Mouse (Mus musculus): ENCODE data around the gene Ptpre. TPM values are rescaled to one million over a fixed set of nuclear protein-coding genes. Genes with fewer than 3 reads are reported as not detected.

Ptpre gene
- polyA plus RNA-seq, 1 experiment: 2.4 TPM

GRCm38 (mm10) chr7:135622241-135622640, 85.0 kb downstream of the Ptpre start:
- H3ac ChIP-seq (ENCODE audit: control insufficient read depth, insufficient read length): no peak overlapping the region
- H3K4me2 ChIP-seq (ENCODE audit: low read depth): no peak overlapping the region
- no peak overlapping the region for H3K4me3 ChIP-seq
- no peaks in the 10 kb centered on the region for H3K27me3 ChIP-seq (ENCODE audit: control insufficient read depth, insufficient read depth, insufficient read length)
- no peak for TF ChIP-seq POLR2A (IDR thresholded peaks at IDR 0.05; ENCODE audit: insufficient read length, low read depth)
- no peaks in the 10 kb centered on the region for H3K36me3 ChIP-seq (ENCODE audit: control insufficient read depth, insufficient read depth)
- H3K79me2 ChIP-seq (ENCODE audit: control insufficient read depth, insufficient read depth): peaks cover 2% of the 10 kb centered on the region

DNA sequence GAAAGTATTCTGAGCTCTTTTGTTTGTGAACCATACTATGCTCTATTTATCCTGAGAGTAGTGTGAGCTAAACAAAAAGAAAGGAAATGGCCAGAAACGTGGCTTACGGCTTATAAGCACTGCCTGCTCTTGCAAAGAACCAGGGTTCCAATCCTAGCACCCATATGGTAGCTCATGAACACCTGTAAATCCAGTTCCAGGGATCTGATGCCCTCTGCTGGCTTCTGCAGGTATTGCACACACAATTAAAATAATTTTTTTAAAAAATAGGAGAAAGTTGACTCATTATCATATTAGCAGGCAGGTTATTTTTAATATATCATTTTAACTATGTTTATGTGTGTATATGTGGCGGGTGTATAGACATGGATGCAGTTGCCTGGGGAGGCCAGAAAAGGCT, 87.6 kb downstream of the Ptpre start:
- Histone ChIP-seq H3K27me3 (ENCODE audit: control insufficient read depth, insufficient read depth, insufficient read length) (no peaks in the 10 kb centered on the region), H3K79me2 (ENCODE audit: control insufficient read depth, insufficient read depth) (peaks cover 2% of the 10 kb centered on the region), H3K4me3 (no peak overlapping the region), H3K36me3 (ENCODE audit: control insufficient read depth, insufficient read depth) (no peaks in the 10 kb centered on the region), H3K4me2 (ENCODE audit: low read depth) (no peak overlapping the region), H3ac (ENCODE audit: control insufficient read depth, insufficient read length) (no peak overlapping the region)
- TF ChIP-seq POLR2AphosphoS2 (IDR thresholded peaks at IDR 0.05; ENCODE audit: insufficient read length, low read depth) (no peak), REST (IDR thresholded peaks at IDR 0.05; ENCODE audit: insufficient read depth, insufficient read length) (no peak), E2F4 (IDR thresholded peaks at IDR 0.05; ENCODE audit: insufficient read depth) (no peak), USF1 (IDR thresholded peaks at IDR 0.05; ENCODE audit: low read depth) (no peak), MYOD1 (IDR thresholded peaks at IDR 0.05; ENCODE audit: control insufficient read depth in 1 of 3, insufficient read length in 2 of 3, low read depth in 2 of 3) (no peak)

GRCm38 (mm10) chr7:135628363-135628762, 91.1 kb downstream of the Ptpre start:
- no peak overlapping the region for H3ac ChIP-seq (ENCODE audit: control insufficient read depth, insufficient read length)
- no peak overlapping the region for H3K4me2 ChIP-seq (ENCODE audit: low read depth)
- no peaks in the 10 kb centered on the region for H3K36me3 ChIP-seq (ENCODE audit: control insufficient read depth, insufficient read depth)
- no peak overlapping the region for H3K4me3 ChIP-seq
- no peaks in the 10 kb centered on the region for H3K27me3 ChIP-seq (ENCODE audit: control insufficient read depth, insufficient read depth, insufficient read length)
- no peaks in the 10 kb centered on the region for H3K79me2 ChIP-seq (ENCODE audit: control insufficient read depth, insufficient read depth)
- TF ChIP-seq POLR2A (IDR thresholded peaks at IDR 0.05; ENCODE audit: insufficient read length, low read depth) (no peak), CEBPB (IDR thresholded peaks at IDR 0.05; ENCODE audit: insufficient read depth, poor library complexity, severe bottlenecking) (no peak), USF1 (IDR thresholded peaks at IDR 0.05; ENCODE audit: low read depth) (no peak), MYOG (IDR thresholded peaks at IDR 0.05; ENCODE audit: control insufficient read depth in 1 of 3, insufficient read depth in 1 of 3, insufficient read length in 2 of 3, low read depth in 2 of 3) (no peak), E2F4 (IDR thresholded peaks at IDR 0.05; ENCODE audit: insufficient read depth) (no peak), SRF (IDR thresholded peaks at IDR 0.05; ENCODE audit: control insufficient read depth, insufficient read length, low read depth) (no peak), TCF12 (IDR thresholded peaks at IDR 0.05; ENCODE audit: insufficient read depth, poor library complexity, severe bottlenecking) (no peak), MYOD1 (IDR thresholded peaks at IDR 0.05; ENCODE audit: control insufficient read depth in 1 of 3, insufficient read length in 2 of 3, low read depth in 2 of 3) (no peak), MAX (IDR thresholded peaks at IDR 0.05; ENCODE audit: low read depth) (no peak), POLR2AphosphoS2 (IDR thresholded peaks at IDR 0.05; ENCODE audit: insufficient read length, low read depth) (no peak), REST (IDR thresholded peaks at IDR 0.05; ENCODE audit: insufficient read depth, insufficient read length) (no peak), TCF3 (IDR thresholded peaks at IDR 0.05; ENCODE audit: insufficient read length, low read depth) (no peak)

DNA sequence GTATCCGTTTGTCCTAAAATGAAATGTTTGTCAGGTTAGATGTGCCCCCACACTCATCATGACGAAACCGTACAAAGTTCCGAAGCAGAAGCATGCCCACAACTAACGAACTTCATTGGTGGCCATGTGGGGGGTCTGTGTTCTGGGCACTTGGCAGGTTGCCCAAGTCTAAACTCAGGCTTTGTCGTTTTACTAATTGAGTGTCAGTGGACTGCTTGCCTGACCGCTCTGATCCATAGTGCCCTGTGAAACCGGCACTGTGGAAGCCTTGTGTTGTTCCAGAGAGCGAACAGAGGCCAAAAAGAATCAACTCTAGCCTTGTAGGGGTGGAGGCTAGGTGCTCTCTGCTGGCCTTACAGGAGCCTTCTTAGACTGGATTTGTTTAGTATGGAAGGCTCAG, 91.7 kb downstream of the Ptpre start:
- Histone ChIP-seq H3ac (ENCODE audit: control insufficient read depth, insufficient read length) (no peak overlapping the region), H3K79me2 (ENCODE audit: control insufficient read depth, insufficient read depth) (no peaks in the 10 kb centered on the region), H3K36me3 (ENCODE audit: control insufficient read depth, insufficient read depth) (no peaks in the 10 kb centered on the region), H3K4me3 (no peak overlapping the region), H3K27me3 (ENCODE audit: control insufficient read depth, insufficient read depth, insufficient read length) (no peaks in the 10 kb centered on the region), H3K4me2 (ENCODE audit: low read depth) (no peak overlapping the region)
- no peak for TF ChIP-seq REST (IDR thresholded peaks at IDR 0.05; ENCODE audit: insufficient read depth, insufficient read length)
- TF ChIP-seq POLR2A (IDR thresholded peaks at IDR 0.05; ENCODE audit: insufficient read length, low read depth): no peak
- no peak for TF ChIP-seq MYOG (IDR thresholded peaks at IDR 0.05; ENCODE audit: control insufficient read depth in 1 of 3, insufficient read depth in 1 of 3, insufficient read length in 2 of 3, low read depth in 2 of 3)
- TF ChIP-seq MYOD1 (IDR thresholded peaks at IDR 0.05; ENCODE audit: control insufficient read depth in 1 of 3, insufficient read length in 2 of 3, low read depth in 2 of 3): no peak
- no peak for TF ChIP-seq TCF3 (IDR thresholded peaks at IDR 0.05; ENCODE audit: insufficient read length, low read depth)
- no peak for TF ChIP-seq TCF12 (IDR thresholded peaks at IDR 0.05; ENCODE audit: insufficient read depth, poor library complexity, severe bottlenecking)
- no peak for TF ChIP-seq SRF (IDR thresholded peaks at IDR 0.05; ENCODE audit: control insufficient read depth, insufficient read length, low read depth)
- no peak for TF ChIP-seq POLR2AphosphoS2 (IDR thresholded peaks at IDR 0.05; ENCODE audit: insufficient read length, low read depth)
- TF ChIP-seq MAX (IDR thresholded peaks at IDR 0.05; ENCODE audit: low read depth): no peak
- TF ChIP-seq E2F4 (IDR thresholded peaks at IDR 0.05; ENCODE audit: insufficient read depth): no peak
- TF ChIP-seq USF1 (IDR thresholded peaks at IDR 0.05; ENCODE audit: low read depth): no peak
- no peak for TF ChIP-seq CEBPB (IDR thresholded peaks at IDR 0.05; ENCODE audit: insufficient read depth, poor library complexity, severe bottlenecking)

- Histone ChIP-seq H3K4me3 (no peak overlapping the region), H3K4me2 (ENCODE audit: low read depth) (no peak overlapping the region), H3K79me2 (ENCODE audit: control insufficient read depth, insufficient read depth) (no peaks in the 10 kb centered on the region), H3K36me3 (ENCODE audit: control insufficient read depth, insufficient read depth) (no peaks in the 10 kb centered on the region), H3K27me3 (ENCODE audit: control insufficient read depth, insufficient read depth, insufficient read length) (no peaks in the 10 kb centered on the region), H3ac (ENCODE audit: control insufficient read depth, insufficient read length) (no peak overlapping the region)
- TF ChIP-seq TCF3 (IDR thresholded peaks at IDR 0.05; ENCODE audit: insufficient read length, low read depth) (no peak), MAX (IDR thresholded peaks at IDR 0.05; ENCODE audit: low read depth) (no peak), TCF12 (IDR thresholded peaks at IDR 0.05; ENCODE audit: insufficient read depth, poor library complexity, severe bottlenecking) (no peak), USF1 (IDR thresholded peaks at IDR 0.05; ENCODE audit: low read depth) (no peak), POLR2A (IDR thresholded peaks at IDR 0.05; ENCODE audit: insufficient read length, low read depth) (no peak), MYOG (IDR thresholded peaks at IDR 0.05; ENCODE audit: control insufficient read depth in 1 of 3, insufficient read depth in 1 of 3, insufficient read length in 2 of 3, low read depth in 2 of 3) (no peak), SRF (IDR thresholded peaks at IDR 0.05; ENCODE audit: control insufficient read depth, insufficient read length, low read depth) (no peak), CEBPB (IDR thresholded peaks at IDR 0.05; ENCODE audit: insufficient read depth, poor library complexity, severe bottlenecking) (no peak), MYOD1 (IDR thresholded peaks at IDR 0.05; ENCODE audit: control insufficient read depth in 1 of 3, insufficient read length in 2 of 3, low read depth in 2 of 3) (no peak), POLR2AphosphoS2 (IDR thresholded peaks at IDR 0.05; ENCODE audit: insufficient read length, low read depth) (no peak), REST (IDR thresholded peaks at IDR 0.05; ENCODE audit: insufficient read depth, insufficient read length) (no peak), E2F4 (IDR thresholded peaks at IDR 0.05; ENCODE audit: insufficient read depth) (no peak)
These were observed 94.7 kb downstream of the Ptpre start for GRCm38 (mm10) chr7:135631776-135632552.

All from myocyte (in vitro differentiated cells).